Mouse (Mus musculus) layer of hippocampus, postnatal 36 days (tissue): ENCODE results near the gene AW146154. TPM values are rescaled to one million over a fixed set of nuclear protein-coding genes. Genes with fewer than 3 reads are reported as not detected.
"Not testable (repeated sequence)": the region's sequence is repeated elsewhere in the genome, so short reads cannot be mapped to it uniquely, and the experiment has no call there.

ENCODE experiments used
- DNase-seq, 2 experiments: peaks; one replicate each; pipeline ENCODE4 v3.0.0; 2022
- total RNA-seq, 2 experiments: library from RNA; stranded (reverse); gene quantifications; 2 replicates each; pipeline ENCODE4 v1.2.3; 2021

Gene AW146154
- 10 to 100 TPM in 1 of 2 experiments, 1 to 10 TPM in 1; 8.6 to 11.1 TPM for total RNA-seq

DNA sequence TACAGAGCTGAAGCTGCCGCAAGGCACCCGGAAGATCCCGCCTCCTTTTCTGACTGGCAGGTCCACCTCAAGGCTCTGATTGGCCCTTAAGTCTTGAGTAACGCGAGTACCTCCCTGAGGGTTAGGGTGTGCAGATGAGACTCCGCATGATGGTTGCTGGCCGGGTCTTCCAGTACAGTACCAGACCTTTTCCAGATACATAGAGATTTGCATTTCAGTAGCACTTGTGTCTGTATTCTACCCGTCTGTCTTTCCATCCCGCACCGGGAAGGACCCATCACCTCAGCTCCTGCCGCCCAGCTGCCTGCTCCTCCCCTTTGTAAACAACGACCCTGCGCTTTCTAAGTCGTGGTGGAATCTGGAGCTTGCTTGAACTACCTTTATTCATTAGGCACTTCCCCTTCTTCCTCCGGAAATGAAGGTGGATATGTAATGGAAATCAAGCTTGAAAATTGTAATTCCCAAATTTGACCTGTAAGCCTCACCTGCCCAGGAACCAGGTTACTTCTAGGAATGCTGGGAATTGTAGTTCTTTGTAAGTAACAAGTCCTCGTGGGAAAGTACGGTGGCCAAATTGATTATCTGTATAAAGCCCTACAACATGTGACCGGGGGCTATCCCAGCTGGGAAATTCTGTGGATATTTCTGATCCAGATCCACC is at the start of gene AW146154, which contains the start of gene Gm20449:
Gene AW146154, minus strand, starts transcription at position 502 of the 661 bp plus-strand sequence.
Gene Gm20449, minus strand, starts transcription at position 29 of the 661 bp plus-strand sequence.
- DNase-seq, result peak; percentile 99

DNA sequence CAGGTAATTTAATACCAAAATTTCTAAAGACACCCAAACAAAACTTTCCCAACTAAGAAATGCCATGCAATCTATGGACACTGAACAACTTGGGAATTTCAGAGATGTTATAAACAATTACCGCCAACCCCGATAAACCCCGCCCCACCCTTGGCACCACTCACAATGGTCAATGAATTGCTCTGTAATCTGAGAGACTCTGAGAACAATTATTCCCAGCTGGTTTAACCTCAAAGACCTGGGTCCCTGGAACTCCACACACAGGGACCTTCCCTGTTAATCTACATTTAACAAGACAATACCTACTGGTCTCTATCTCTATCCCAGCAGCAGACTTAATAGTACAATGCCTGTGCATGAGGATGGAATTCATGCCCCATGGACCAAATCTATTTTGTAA is 13.0 kb upstream of the AW146154 start:
- DNase-seq, result no peak

DNA sequence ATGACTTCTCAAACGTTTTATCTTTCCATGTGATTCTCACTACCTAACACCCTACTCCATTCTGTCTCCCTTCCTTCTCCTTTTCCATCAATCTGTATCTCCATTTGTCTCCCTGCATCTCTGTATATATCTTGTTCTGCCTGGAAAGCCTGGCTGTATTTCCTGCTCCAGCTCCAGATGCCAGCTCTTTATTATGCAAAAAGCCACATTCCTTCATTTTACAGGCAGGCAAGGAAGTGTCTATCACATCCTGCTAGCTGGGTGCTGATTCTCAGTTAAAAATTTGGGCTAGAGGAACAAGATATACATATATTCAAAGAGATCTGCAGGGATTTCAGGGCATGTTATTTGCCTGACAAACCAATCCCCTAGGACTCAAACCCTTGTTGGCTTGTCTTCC is 12.5 kb upstream of the AW146154 start:
- DNase-seq, result no peak

DNA sequence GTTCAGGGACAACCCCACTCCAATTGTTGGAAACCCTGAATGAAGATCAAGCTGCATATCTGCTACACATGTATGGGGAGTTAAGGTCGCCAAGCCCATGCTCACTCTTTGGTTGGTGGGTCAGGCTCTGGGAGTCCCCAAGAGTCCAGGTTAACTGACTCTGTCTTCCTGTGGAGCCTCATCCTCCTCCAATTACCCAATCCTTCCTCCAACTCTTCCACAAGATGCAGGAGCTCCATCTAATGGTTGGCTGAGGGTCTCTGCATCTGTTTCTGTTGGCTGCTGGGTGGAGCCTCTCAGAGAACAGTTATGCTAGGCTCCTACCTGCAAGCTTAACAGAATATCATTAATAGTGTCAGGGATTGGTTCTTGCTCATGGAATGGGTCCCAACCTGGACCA is 2.7 kb upstream of the AW146154 start:
- no peak for DNase-seq

DNA sequence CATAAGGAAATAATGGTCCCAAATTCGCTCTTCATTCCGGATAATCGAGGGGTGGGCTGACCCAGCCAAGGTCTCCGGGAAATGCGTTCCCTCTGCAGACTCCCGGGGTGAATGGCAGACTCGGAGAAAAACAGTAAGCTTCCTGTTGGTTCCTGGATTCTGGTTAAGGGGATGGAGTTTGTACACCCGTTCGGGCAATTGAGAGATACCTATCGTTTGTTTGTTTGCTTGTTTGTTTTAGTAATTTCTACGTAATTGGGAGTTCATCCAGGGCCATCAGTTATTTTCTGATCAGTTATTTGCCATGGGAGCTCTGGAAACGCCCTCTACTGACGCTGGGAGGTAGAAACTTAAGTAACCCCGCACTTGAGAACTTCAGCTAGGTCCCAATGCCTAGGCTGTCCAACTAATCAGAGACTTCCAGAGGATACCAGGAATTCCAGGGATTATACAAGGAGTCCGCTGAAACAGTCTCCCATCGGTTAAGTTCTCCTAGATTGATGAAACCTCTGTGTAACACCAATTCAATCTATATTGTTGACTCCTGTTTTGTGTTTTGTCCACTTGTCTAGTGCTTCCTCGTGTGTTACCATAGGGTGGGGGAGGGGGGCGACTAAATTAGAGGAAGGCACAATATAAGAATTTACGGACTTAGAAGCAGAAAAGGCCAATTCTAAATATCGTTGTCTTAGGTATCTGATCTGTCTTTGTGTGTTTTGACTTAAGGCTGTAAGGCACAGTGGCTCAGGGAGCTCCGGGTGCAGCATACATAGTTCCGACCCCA is 653 bp upstream of the AW146154 start:
- peak; percentile 56 to 60 for DNase-seq

DNA sequence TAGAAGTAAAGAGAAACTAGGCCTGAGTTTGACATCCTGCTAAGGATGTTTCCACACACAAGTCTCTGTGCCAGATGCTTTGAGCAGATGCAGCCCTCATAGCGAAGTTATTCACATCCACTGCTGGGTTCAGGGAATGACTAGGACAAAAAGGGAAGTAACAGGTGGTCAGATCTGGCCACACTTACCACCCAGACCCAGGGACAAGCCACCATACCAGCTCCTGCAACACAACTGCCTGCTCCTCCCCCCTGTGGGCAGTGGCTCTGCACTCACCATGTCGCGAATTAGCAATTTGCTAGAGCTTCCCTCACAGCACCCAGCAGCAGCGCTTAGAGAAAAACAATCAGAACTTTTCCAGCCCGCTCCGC is 687 bp downstream of the AW146154 start:
- DNase-seq, result not testable (repeated sequence)

DNA sequence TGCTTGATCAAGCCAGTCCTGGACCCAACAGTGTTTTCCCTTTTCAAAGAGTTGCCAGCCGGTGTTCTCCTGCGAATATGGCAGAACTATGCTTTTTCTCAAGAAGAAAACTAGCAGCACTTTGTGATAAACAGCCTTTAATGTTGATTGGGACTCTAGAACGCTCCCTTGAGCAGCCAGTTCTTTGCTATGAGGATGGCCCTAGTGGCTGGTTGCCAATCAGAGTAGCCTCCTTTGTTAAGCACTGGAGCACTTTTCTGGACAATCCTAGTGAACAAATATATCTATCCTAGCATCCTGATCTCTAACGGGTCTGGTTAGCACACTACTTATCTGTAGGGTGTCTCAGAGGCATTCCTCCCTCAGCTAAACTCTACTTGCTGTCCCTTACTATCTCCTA is 1.2 kb downstream of the AW146154 start:
- not testable (repeated sequence) for DNase-seq

DNA sequence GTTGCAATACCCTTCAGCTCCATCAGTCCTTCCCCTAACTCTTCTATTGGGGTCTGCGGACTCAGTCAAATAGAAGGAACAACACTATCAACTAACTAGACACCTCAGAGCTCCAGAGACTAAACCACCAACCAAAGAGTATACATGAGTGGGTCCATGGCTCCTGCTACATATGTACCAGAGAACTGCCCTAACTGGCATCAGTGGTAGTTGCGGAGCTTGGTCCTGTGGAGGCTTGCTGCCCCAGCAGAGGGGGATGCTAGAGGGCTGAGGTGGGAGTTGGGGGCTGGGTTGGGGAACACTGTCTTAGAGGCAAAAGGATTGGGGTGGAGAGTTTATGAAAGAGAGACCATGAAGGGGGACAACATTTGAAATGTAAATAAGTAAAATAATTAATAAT is 1.8 kb downstream of the AW146154 start:
- no peak for DNase-seq

DNA sequence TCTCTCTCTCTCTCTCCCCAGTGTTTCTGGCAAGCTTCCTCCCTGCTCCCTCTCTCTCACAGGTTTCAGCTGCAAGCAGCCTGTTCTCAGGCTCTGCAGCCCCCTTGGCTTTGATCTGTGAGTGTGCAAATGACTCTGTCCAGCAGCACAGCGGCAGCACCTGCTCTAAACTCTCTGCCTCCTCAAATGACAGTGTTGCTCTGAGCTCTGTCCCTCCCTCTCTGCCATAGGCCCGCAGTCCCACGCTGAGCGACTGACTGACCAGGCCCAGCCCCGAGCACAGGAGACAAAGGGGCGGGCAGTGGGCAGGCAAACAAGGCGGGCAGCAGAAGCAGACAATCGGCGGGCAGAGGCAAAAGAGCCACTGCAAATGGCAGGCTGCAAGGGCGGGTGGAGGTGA is 47.8 kb downstream of the AW146154 start:
- DNase-seq, result no peak

DNA sequence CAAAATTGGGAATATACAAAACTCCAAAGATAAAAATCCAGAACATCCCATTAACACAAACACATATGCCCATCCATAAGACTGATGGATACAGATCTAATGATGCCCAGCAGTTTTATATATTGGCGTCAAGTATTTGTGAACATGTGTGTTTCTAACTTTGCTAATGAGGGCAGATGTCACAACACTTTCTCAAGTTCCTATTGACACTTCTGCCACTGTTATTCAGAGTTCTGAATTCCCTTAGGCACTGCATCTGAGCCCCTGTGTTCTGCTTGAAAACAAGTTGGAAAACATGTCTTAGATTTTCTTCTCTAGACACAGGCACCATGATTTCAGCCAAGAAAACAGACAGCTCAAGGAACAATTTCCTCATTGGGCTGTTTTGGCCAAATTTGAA is 51.1 kb downstream of the AW146154 start, which contains the start of gene Vmn2r57:
Gene Vmn2r57, minus strand, starts transcription at position 101 of the 400 bp plus-strand sequence.
- DNase-seq, result not testable (repeated sequence)

Other genes starting within 250 kb of the AW146154 start
- 10 to 100 TPM; 12.0 to 12.4 TPM for gene AI987944, start 106.5 kb downstream of the AW146154 start, total RNA-seq
- gene Vmn2r57, start 51.2 kb downstream of the AW146154 start, total RNA-seq, result under 1 TPM; 0.35 TPM
- under 1 TPM; 0.17 to 0.33 TPM for gene Gm20449, start 473 bp downstream of the AW146154 start, total RNA-seq
- not detected for gene Gm6871, start 73.8 kb upstream of the AW146154 start, total RNA-seq
- gene 2610021A01Rik, start 99.3 kb upstream of the AW146154 start, total RNA-seq, result 10 to 100 TPM; 32.1 to 41.3 TPM
- gene Zfp788, start 133.3 kb upstream of the AW146154 start, total RNA-seq, result 10 to 100 TPM; 34.8 to 37.8 TPM